Mouse (Mus musculus) heart, embryonic 14.5 days (tissue): ENCODE measurements at regions not wholly inside any gene's neighbourhood (a gene's known extent, or its start where the extent isn't known, plus 50 kb on each side); places are given as distances from the start of the nearest gene placed in this dataset. TPM values are rescaled to one million over a fixed set of nuclear protein-coding genes. Genes with fewer than 3 reads are reported as not detected.

Experiments
- microRNA-seq: library from miRNA; unstranded; fragments of <30 nt; microRNA quantifications from one replicate; pipeline ENCODE4, GENCODE M21; 2016

Small RNAs in the stretch of these regions (microRNA-seq; reads per million reads assigned to microRNA genes)
- gene Mir6420, result not detected
